Mouse (Mus musculus) right cerebral cortex, postnatal 36 days (tissue): ENCODE data around the gene Arhgef39.
A peak's percentile ranks its signal among the peaks of the same experiment; 100 is the strongest.
"Not testable (repeated sequence)": the region's sequence is repeated elsewhere in the genome, so short reads cannot be mapped to it uniquely, and the experiment has no call there.

Source experiments
- DNase-seq, 2 experiments: peaks; one replicate each; pipeline ENCODE4 v3.0.0; 2022; ENCODE audit warnings: low spot score in 2 of 2, mixed read lengths in 1 of 2

The Arhgef39 gene

GRCm38 (mm10) chr4:43507938-43508665, 8.6 kb upstream of the Arhgef39 start:
- DNase-seq, result no peak

- DNase-seq, result no peak
Observed at GRCm38 (mm10) chr4:43506536-43507185, 7.2 kb upstream of the Arhgef39 start, which contains the start of gene Car9. Car9 (plus strand) TSS chr4:43506966.

DNA sequence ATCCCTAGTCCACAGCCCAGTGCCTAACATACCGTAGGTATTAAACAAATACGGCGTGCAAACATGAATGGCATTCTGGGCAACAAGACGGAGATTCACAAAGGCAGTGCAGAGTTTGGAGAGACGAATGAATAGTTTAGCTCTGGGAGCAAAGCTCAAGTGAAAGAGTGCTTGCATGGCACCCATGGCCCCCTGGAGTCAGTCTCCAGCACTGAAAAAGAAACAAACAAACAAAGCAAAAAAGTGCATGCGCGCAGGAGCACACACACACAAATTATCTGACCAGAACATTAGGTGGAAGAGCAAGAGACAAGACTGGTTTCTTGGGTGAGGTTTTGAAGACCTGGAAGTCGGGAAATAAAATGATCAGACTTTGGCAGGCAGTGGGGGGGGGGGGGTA, 6.6 kb upstream of the Arhgef39 start:
- no peak for DNase-seq

DNA sequence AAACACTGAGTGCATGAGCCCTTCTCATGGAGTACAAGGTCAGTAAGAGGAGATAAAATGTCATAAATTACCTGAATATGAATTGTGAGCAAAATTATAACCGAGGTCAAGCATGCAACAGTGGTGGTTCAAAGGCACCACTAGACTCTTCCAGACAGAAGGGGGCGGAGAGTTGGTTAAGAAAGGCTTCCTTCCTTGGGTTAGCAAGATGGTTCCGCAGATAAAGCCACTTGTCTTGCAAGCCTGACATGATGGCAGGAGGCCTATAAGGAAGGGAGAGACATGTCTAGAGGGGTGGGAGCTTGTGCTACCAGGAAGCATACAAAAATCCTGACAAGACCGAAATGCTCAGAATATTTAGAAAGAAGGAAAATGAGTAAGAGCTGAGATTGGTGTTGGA, 4.8 kb upstream of the Arhgef39 start:
- no peak for DNase-seq

GRCm38 (mm10) chr4:43503506-43503905, 4.0 kb upstream of the Arhgef39 start:
- DNase-seq, result no peak

GRCm38 (mm10) chr4:43503041-43503440, 3.5 kb upstream of the Arhgef39 start:
- no peak for DNase-seq

- DNase-seq, result no peak
Observed at GRCm38 (mm10) chr4:43498983-43499382, 512 bp downstream of the Arhgef39 start.

DNA sequence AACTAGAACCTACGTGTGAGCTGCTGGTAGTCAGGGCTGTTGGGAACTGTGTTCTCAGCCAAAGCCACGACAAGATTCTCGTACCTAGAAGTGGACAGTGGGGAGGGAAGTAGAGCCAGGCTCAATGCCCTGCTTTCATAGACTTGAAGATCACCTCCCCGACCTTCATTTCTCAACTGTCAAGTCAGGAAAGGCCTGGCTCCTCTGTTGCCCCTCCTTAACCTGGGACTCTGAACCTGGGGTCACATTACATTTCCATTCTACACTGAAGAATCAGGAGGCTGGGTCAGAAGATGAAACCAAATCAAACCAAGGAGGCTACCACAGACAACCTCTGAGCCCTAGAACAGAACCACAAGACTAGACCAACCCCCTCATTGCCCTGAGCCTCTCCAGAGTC, 1.5 kb downstream of the Arhgef39 start:
- no peak for DNase-seq

GRCm38 (mm10) chr4:43497405-43497804, 2.1 kb downstream of the Arhgef39 start:
- DNase-seq, result no peak

GRCm38 (mm10) chr4:43496587-43496986, 2.9 kb downstream of the Arhgef39 start:
- no peak for DNase-seq

DNA sequence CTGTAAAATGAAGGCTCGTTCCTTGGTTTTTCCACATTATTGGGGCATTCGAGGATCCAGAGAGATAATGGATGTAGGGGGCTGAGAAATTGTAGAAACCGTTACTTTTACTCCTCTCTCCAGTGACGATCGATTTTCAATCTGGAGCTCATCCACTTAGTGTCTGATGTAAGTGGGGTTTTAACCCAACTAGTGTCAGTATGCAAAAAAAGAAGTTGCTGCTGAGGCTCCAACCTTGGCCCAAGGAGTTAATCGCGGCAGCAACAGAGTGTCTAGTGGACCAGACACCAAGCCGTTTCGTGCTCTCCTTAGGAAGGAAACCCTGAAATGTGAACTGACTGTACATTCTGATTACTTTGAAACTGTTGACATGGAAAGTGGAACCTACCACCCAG, 5.7 kb downstream of the Arhgef39 start:
- no peak for DNase-seq

GRCm38 (mm10) chr4:43493186-43493845, 6.2 kb downstream of the Arhgef39 start:
- DNase-seq, result peak; percentile 93 to 94

DNA sequence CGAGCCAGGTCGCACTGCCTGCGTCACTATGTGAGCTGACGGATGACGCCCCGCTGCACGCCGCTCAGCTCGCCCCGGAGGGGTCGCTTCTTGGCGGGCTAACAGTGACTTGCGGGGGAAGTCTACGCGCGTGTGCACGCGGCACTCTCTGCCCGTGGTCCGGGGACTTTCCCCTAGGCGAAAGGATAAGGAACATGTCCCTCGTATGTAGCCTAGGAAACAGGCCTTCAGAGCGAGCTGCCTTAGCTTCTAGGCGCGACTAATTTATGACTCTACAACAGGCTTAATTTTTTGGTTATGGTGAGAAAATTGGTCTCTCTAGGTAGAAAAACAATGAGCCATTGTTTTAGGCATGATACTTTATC, 6.7 kb downstream of the Arhgef39 start, which contains the start of gene Ccdc107:
Gene Ccdc107, plus strand, starts transcription at position 80 of the 365 bp plus-strand sequence.
- DNase-seq, result peak; percentile 91 to 96

GRCm38 (mm10) chr4:43492101-43492820, 7.2 kb downstream of the Arhgef39 start:
- DNase-seq, result no peak

DNA sequence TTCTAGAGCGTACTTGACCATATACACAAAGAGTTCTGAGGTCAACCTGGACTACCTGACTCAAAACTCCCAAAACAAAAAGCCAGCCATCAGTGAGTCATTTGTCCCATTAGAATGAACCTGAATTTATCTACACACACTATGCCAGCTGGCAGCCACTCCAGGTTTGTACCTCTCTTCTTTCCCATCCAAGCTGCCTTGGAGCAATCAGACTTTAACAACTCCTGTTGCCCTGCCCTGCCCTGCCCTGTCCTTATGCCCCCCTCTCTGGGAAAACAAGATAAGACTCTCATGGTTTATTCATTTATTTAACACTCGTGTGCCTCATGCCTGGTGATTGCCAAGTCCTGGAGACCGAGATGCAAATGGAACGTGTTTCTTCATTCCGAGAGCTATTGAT, 8.7 kb downstream of the Arhgef39 start:
- DNase-seq, result no peak

DNA sequence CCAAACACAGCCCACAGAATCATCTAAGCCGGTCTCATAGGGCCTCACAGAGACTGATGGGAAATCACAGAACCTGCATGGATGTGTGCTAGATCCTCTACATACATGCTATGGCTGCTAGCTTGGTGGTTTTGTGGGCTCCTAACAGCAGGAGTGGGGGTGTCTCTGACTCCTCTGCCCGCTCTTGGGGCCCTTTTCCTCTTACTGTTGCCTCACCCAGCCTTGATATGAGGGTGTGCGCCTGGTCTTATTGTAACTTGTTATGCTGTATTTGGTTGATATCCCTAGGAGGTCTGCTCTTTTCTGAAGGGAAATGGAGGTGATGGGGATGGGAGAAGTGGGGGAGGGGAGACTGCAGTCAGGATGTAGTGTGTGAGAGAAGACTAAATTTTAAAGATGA, 9.9 kb downstream of the Arhgef39 start:
- no peak for DNase-seq

DNA sequence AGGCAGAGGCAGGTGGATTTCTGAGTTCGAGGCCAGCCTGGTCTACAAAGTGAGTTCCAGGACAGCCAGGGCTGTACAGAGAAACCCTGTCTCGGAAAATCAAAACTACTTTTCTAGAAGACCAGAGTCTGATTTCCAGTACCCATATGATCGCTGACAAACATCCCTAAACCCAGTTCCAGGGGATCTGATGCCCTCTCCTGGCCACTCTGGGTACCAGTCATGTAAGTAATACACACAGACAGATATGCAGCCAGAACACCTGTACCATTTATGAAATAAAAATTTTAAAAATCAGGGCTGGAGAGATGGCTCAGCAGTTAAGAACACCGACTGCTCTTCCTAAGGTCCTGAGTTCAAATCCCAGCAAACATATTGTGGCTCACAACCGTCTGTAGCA, 13.8 kb downstream of the Arhgef39 start:
- not testable (repeated sequence) for DNase-seq

- DNase-seq, result no peak
Observed at GRCm38 (mm10) chr4:43483535-43484091, 15.9 kb downstream of the Arhgef39 start, which contains the start of gene Sit1. Sit1 (minus strand) TSS chr4:43483734.

- DNase-seq, result no peak
Observed at GRCm38 (mm10) chr4:43482591-43482990, 16.9 kb downstream of the Arhgef39 start.

DNA sequence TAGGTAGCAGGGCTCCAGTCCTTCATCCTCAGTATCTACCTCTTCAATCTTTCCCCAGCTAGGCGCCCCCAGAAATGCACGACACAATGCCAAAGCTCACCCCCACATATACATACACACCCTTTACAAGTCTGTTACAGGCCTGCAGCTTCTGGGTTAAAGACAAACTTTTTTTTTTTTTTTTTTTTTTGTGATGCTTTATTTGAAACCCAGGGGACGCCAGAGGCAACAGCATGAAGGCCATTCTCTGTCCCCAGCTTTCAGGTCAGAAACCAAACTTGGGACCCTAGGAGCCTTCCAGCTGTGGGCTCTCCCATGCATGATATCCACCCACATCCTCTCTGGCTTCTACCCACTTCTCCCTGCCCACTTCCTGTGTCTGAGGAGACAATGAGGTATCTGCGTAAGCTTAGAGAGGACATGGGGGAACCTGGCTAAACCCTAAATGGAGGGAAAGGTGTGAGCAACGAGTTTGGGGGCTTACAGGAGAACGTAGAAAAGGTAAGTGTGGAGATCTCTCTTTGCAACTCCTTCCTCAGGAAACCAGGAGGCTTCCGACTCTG, 17.5 kb downstream of the Arhgef39 start:
- DNase-seq, result no peak

- DNase-seq, result no peak
Observed at GRCm38 (mm10) chr4:43480985-43481384, 18.5 kb downstream of the Arhgef39 start.
